Mouse (Mus musculus): ENCODE measurements around the gene LTO1.

GRCm38 (mm10) chr7:144927591-144927990, 12.7 kb downstream of the LTO1 start:
- no peak for TF ChIP-seq CTCF (IDR thresholded peaks at IDR 0.05)
- no peak for TF ChIP-seq EP300 (IDR thresholded peaks at IDR 0.05)
